Mouse (Mus musculus): ENCODE results near the gene Gm5941.

The Gm5941 gene

DNA sequence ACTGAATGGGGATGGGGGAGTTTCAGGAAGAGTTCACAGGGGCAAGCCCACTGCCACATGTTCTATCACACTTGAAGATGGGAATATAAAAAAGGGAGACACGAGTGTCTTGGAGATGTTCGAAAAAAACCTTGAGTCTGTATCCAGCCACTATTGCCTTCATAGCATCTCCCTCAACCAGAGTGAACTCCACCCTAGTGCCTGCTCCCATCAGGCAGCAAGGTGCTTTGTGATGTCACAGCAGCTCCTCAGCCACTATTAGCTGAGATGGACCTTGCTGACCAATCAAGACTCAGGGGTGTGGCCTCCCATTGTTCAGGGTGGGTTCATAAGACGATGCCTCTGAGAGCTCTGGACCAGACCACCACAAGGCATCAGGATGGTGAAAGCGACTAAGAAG, at the start of gene Gm5941:
Gm5941 (plus strand) TSS at position 301 of the 400 bp plus-strand sequence.
- 89% methylated on average over 4 of the region's 4 CpGs for WGBS

- 24% methylated on average over 3 of the region's 3 CpGs for WGBS
Observed at GRCm38 (mm10) chrX:92460496-92460895, 29.3 kb upstream of the Gm5941 start.

DNA sequence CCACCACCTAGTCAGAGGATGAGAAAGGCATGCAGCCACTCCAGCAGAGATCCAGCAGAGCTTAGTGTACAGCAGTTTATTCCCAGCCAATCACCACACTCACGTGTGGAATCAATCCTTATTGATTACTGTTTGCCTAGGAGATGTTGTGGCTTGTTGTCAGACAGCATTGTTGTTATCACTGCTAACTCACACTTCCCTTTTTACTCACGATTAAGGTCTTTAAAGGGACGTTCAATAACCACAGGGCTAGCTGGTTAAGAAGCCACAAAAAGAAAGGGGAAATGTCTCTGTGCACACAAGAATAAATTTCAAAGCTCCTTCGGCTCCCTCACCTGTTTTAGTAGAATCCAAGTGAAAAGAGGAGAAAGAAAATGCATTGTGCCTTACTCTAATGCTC, 25.0 kb upstream of the Gm5941 start:
- WGBS, result 81% methylated on average over 4 of the region's 4 CpGs

GRCm38 (mm10) chrX:92498254-92498653, 8.5 kb downstream of the Gm5941 start:
- WGBS, result 8% methylated on average over 1 of the region's 1 CpGs

- 71% methylated on average over 1 of the region's 1 CpGs for whole genome bisulfite sequencing
Observed at GRCm38 (mm10) chrX:92527826-92528225, 38.1 kb downstream of the Gm5941 start.
